Mouse (Mus musculus) embryonic stem cell, embryonic (primary cell): ENCODE data around the gene Tgm2.

Experiments used
- CTCF ChIA-PET, 4 experiments: fragments of 300-600 bp in 2 of 4; fragments of 350-600 bp in 2 of 4; sonication (Branson Sonifier 250); formaldehyde crosslinking; loops; one replicate each; lab custom pipeline; 2022; ENCODE audit warnings: inconsistent platforms in 2 of 4; lab: Charles Lee
- POLR2A ChIA-PET, 4 experiments: fragments of 300-600 bp in 2 of 4; fragments of 350-600 bp in 2 of 4; sonication (Branson Sonifier 250); formaldehyde crosslinking; loops; one replicate each; lab custom pipeline; 2022; ENCODE audit warnings: antibody characterized with exemption in 4 of 4, inconsistent platforms in 1 of 4; lab: Charles Lee

The Tgm2 gene

DNA sequence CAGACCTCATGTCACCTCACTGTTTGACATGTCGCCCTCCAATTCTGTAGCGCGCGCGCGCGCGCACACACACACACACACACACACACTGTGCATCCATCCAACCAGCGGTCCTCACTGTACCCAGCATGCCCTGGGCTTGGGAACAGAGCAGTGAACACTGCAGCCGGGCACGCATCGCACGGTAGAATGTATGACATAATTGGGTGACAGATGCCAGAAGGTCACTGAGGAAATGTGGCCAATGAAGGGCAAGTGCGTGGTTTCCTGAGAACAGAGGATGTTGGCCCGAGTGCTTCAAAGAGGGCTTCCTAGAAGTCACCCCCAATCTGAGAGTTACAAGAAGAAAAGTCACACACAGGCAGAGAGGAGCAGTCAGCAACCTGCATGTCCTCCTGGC lies 28.7 kb upstream of the Tgm2 start:
- ChIA-PET CTCF (no interaction called here), POLR2A (interaction anchor here in 2 of 4 experiments (0.8 to 1.3 kb wide), 3 partner anchors 13 to 21 kb away, joined by 3 to 5 read pairs (median 3); no protein-coding TSS in a partner anchor)

DNA sequence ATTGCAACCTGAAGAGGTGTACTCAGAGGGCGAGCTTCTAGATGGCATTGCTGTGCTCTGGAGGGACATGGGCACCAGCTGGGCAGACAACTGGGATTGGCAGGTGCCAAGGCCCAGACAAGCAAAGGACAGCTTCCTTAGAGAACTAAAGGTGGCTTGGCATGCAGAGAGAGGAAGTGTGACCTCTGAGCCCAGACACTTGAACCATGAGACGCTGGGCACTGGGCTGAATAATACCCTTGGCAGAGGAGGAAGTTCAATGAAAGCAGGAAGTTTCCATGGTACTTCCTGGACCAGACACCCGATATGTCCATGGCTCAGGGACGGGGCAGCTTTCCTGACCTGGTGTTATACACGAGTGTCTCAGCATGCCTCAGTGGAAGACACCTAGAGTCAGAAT lies 28.2 kb upstream of the Tgm2 start:
- ChIA-PET POLR2A (interaction anchor here in 3 of 4 experiments (0.8 to 1.3 kb wide), 4 partner anchors 13 to 21 kb away, joined by 3 to 5 read pairs (median 3); no protein-coding TSS in a partner anchor), CTCF (interaction anchor here in 1 of 4 experiments (1.0 kb wide), 1 partner anchor 21 kb away, joined by 3 read pairs; no protein-coding TSS in a partner anchor)

DNA sequence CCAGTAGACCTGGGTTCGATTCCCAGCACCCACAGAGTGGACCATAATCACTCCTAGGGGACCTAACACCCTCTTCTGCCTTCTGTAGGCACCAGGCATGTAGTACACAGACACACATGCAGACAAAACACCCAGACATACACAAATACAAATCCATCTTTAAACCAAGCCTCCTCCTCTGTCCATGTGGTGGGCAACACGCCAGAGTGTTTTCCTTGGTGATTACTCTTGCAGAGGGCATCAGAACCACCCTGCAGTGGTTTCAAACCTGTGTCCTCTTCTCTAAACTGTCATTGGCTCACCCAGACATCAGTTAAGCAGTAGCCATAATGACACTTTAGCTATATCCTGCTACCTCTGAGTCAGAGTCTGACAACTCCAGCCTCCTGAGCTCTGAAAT lies 24.2 kb upstream of the Tgm2 start:
- POLR2A ChIA-PET, result interaction anchor here in 2 of 4 experiments (0.7 to 3.4 kb wide), 3 partner anchors 16 to 132 kb away, joined by 3 to 30 read pairs (median 5); no protein-coding TSS in a partner anchor
- CTCF ChIA-PET, result interaction anchor here in 3 of 4 experiments (0.9 to 1.1 kb wide), 3 partner anchors 24 to 25 kb away, joined by 3 read pairs; no protein-coding TSS in a partner anchor

DNA sequence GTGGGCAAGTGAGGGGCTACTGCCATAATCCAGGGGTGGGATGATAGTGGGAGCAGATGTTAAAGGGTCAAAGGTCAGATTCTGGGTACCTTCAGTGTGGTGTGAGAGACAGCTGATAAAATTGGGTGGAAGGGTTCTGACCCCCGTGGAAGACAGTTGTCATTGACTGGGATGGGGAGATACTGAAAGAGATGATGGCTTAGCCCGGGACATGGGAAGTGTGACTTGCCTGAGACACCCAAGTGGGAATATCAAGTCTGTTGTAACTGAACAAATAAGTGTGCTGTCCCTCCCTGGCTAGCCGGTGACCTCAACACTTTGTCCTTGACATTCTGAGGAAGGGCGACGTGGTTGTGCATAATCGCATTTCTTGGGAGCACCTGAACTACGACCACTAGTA lies 23.5 kb upstream of the Tgm2 start:
- CTCF ChIA-PET, result interaction anchor here in 2 of 4 experiments (0.6 to 0.7 kb wide), 3 partner anchors 15 to 24 kb away, joined by 3 read pairs; no protein-coding TSS in a partner anchor
- POLR2A ChIA-PET, result interaction anchor here in 3 of 4 experiments (0.6 to 4.4 kb wide), 7 partner anchors 7 to 387 kb away, joined by 3 to 30 read pairs (median 3); no protein-coding TSS in a partner anchor

DNA sequence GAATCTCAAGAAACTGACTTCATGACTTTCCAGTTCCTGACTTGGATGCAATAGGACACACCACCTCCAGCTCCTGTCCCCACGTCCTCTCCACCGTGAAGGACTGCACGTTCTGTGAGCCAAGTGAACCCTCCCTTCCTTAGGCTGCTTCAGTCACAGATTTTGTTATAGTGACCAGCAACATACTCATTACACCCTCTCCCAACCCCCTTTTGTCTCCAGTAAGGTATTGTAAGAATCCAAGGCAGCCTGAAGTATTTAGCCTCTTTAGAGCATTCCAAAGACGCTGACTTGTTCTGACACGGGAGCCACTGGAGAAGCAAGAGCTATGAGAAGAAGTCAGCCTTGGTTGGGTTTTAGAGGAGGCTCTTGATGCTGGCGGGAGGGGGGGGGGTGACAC lies 23.1 kb upstream of the Tgm2 start:
- CTCF ChIA-PET, result interaction anchor here in 3 of 4 experiments (0.6 to 0.7 kb wide), 5 partner anchors 9 to 451 kb away, joined by 3 to 4 read pairs (median 3); no protein-coding TSS in a partner anchor
- POLR2A ChIA-PET, result interaction anchor here in 3 of 4 experiments (0.6 to 4.4 kb wide), 7 partner anchors 8 to 387 kb away, joined by 3 to 30 read pairs (median 5); no protein-coding TSS in a partner anchor

DNA sequence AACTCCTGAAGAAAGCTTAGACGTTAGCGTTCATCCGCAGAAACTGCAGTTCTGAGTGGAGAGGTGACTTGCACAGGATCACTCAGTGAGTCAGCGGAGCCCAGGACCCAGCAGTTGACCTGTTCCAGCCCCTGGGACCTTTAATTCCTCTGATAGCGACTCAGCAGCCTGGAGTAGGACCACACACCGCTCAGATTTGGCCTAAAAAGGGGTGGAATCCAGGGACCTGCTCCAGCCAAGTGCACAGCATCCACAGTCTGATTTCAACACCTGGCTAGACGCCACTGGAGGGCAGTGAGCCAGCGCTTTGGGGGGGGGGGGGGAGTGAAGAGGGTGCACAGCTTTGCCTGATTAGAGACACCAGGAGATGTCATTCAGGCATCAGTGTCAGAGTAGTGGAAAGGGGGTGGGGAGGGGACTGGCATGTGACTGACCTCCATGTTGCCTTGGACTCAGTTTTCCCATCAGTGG lies 22.5 kb upstream of the Tgm2 start:
- ChIA-PET POLR2A (interaction anchor here in 2 of 4 experiments (1.2 to 4.4 kb wide), 6 partner anchors 8 to 34 kb away, joined by 3 to 30 read pairs (median 6); no protein-coding TSS in a partner anchor), CTCF (interaction anchor here in 2 of 4 experiments (0.6 to 0.7 kb wide), 3 partner anchors 10 to 450 kb away, joined by 3 to 4 read pairs (median 3); no protein-coding TSS in a partner anchor)

DNA sequence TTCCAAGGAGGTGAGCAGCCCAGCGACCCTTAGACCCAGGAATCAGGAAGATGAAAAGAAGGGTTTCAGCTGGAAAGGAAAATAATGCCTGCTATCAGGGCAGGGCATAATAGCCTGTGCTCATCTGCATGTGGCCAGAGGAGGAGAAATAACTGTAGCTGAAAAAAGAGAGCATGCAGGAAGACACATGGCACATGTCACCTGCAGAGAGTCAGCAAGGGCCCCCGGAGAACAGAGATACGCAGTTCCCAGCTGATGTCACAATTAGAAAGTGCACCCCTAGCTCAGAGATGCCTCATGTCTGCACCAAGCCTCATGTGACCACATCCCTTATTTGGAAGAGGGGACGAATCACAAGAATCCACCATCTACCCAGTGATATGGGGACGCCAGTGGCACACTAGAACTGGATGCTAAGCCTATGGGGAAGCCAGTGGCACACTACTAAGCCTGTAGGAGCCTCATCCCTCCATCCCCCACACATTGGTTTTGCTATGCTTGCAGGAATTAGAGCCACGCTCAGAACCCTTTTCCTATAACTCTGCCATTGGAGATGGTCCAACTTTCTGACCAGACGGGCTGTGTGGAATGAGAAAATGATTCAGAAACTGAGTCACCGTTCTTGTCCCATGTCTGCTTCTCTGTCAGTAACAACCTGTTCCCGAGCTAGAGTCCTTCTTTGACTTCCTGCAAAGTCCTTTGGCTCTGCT lies 21.4 kb upstream of the Tgm2 start:
- ChIA-PET CTCF (interaction anchor here in 3 of 4 experiments (0.6 to 1.2 kb wide), 3 partner anchors 13 to 27 kb away, joined by 3 to 6 read pairs (median 3); no protein-coding TSS in a partner anchor), POLR2A (interaction anchor here in 3 of 4 experiments (0.7 to 4.4 kb wide), 10 partner anchors 10 to 1537 kb away, joined by 3 to 16 read pairs (median 4); no protein-coding TSS in a partner anchor)

DNA sequence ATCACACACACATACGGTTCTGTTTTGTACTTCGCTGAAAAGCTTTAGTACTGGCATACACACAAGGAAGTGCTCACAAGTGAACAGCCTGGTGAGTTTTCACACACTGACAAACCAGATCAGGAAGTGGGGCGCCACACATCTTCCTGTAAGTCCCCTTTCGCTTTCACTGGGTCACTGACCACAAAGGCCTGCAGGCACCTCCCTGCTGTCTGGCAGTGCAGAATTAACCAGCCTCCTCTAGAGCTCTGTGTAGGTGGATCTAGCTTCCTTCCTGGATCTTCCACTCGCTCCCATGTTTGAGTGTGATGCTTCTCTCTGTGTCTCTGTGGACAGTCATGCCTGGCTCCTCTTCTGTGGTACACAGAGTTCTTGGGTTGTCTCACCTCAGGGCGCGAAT lies 20.4 kb upstream of the Tgm2 start:
- ChIA-PET CTCF (interaction anchor here (0.6 to 1.2 kb wide), 5 partner anchors 16 to 107 kb away, joined by 3 to 7 read pairs (median 5); no protein-coding TSS in a partner anchor), POLR2A (interaction anchor here in 2 of 4 experiments (0.9 to 4.4 kb wide), 7 partner anchors 10 to 19 kb away, joined by 3 to 16 read pairs (median 4); no protein-coding TSS in a partner anchor)

DNA sequence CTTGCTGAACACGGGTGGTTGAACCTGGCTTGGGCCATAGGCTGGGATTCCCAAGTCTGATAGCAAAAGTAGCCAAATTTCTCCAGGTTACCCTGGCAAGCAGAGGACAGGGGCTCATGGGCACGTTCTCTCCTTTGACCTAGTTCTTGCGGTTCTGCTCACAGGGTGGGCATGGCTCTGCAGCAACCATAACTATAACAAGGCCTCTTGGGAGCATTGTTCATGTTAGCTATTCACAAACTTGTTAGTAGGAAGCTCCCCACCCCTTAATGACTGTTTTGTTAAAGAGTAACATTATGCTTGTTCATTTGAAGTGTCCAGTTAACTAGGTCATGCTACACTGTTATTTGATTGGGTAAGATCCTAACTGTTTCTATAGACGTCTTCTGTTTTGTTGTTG lies 19.5 kb upstream of the Tgm2 start:
- POLR2A ChIA-PET, result interaction anchor here in 3 of 4 experiments (0.6 to 4.4 kb wide), 7 partner anchors 11 to 498 kb away, joined by 3 to 16 read pairs (median 6); no protein-coding TSS in a partner anchor
- CTCF ChIA-PET, result interaction anchor here in 1 of 4 experiments (1.5 kb wide), 1 partner anchor 29 kb away, joined by 4 read pairs; no protein-coding TSS in a partner anchor

DNA sequence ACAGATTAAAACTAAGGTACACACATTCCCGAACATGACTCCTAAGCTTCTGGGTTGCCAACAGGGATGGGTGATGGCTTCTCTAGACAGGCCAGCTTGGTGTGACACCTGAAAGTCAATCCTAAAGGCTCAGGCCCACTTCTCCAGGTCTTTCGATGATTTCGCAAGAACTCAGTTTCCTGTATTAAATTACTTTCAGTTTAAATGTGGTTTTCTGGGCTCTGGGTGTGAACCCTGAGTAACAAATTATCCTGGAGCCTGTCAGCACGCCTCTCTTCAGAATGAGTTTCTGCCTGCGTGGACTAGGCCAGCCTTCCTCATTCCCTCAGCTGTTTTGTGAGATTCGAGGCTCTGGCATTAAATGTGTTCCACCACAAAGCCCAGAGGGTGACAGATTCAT lies 16.8 kb upstream of the Tgm2 start:
- ChIA-PET CTCF (interaction anchor here in 1 of 4 experiments (0.6 kb wide), 1 partner anchor 48 kb away, joined by 3 read pairs; no protein-coding TSS in a partner anchor), POLR2A (interaction anchor here (0.6 to 3.4 kb wide), 8 partner anchors 9 to 1646 kb away, joined by 3 to 22 read pairs (median 4); no protein-coding TSS in a partner anchor)

DNA sequence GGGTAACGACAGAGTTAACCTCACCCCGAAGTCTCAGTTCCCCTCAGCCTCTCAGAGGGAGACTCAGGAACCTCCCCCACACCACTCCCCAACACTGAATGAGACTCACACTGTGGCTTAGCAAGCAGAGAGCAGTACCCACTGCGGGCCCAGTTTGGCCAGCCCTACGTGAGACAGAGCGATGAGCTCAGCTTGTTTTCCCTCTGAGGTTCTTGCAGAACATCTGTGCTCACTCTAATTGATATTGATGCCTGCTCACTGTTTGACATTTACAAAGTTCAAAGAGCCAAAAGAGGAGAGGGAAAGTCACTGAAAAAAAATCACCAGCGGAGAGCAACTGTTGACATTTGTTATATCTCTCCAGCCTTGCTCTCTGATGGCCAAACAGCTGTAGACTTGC lies 15.5 kb upstream of the Tgm2 start:
- POLR2A ChIA-PET, result interaction anchor here in 3 of 4 experiments (0.7 to 3.4 kb wide), 5 partner anchors 8 to 15 kb away, joined by 3 to 22 read pairs (median 3); no protein-coding TSS in a partner anchor
- CTCF ChIA-PET, result interaction anchor here in 1 of 4 experiments (1.2 kb wide), 1 partner anchor 9 kb away, joined by 6 read pairs; no protein-coding TSS in a partner anchor

DNA sequence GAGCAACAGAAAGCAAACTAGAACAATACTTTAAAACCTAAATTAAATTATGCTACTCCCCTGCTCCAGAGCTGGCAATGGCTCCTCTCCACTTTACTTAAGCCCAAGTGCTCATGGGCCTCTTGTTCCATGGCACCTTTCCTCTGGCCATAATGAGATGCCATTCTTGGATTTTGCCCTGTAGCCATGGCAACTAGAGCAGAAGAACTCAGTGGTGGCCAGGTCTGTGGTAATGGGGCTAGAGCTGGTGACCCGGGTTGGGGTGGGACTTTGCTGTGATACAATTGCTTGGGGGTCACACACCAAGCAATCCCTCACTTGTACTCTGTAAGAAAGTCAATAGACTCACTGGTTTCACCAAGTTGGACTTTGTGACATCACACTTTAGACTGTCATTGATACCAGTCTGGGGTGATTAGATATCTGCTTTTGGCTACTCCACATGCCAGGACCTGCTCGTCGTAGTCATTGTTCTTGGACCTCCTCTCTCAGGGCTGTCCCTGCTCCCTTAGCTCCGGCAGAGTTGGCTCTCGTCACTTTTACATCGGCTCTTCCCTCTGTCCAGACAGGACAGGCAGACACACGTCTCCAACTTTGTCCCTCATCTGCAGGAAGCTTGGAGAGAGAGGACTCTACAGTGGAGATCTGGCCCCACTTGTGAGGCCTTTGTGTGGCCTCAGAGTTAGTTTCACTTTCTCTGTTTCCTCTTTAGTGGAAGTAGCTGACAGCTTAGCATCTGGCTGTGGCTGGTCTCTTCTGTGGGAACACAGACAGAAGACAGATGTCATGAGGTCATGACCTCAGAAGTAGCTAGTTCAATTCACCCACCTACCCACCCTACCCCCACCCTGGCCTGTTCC lies 13.4 kb upstream of the Tgm2 start:
- ChIA-PET POLR2A (interaction anchor here in 3 of 4 experiments (1.0 to 1.8 kb wide), 8 partner anchors 7 to 36 kb away, joined by 3 to 6 read pairs (median 4); no protein-coding TSS in a partner anchor), CTCF (interaction anchor here in 3 of 4 experiments (0.5 to 2.3 kb wide), 4 partner anchors 21 to 195 kb away, joined by 3 to 8 read pairs (median 5); no protein-coding TSS in a partner anchor)

DNA sequence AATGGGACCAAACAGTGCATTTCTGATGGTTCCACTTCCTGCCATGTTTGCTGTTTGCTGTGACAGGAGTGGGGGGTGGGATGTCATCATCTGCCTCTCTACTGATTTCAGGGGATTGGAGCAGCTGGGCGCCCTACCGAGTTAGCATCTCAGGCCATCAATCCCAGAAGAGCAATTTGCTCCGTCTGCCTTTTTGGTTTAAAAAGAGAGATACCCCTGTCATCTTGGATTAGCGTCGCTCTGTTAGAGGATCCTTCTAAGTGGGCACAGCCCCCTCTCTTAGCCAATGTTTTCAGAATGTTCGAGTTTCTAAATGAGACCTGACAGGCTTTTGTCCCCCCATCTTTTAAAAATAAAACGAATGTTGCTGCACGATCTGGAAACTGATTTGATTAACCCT lies 11.4 kb upstream of the Tgm2 start:
- POLR2A ChIA-PET, result interaction anchor here in 2 of 4 experiments (0.5 to 7.1 kb wide), 2 partner anchors 19 to 22 kb away, joined by 4 to 204 read pairs; no protein-coding TSS in a partner anchor
- CTCF ChIA-PET, result no interaction called here

DNA sequence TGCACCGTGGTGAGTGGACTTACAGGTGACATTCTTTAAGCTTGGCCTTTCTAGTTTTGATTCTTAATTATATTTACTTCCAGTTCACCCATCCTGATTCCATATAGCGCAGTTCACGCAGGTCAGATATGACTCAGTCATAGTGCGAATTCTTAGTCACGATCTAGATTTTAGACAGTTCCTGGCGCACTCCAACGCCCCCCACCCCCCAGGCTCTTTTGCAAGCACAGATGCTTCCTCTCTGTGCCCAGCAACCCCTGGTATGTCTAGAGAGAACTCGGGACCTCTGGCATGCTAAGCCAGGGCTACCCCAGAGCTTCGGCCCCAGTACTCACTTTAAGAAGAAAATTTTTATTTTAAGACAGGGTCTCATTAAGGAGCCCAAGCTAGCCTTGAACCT lies 10.3 kb upstream of the Tgm2 start:
- CTCF ChIA-PET, result interaction anchor here in 1 of 4 experiments (0.5 kb wide), 1 partner anchor 22 kb away, joined by 3 read pairs; no protein-coding TSS in a partner anchor
- POLR2A ChIA-PET, result interaction anchor here in 2 of 4 experiments (0.7 to 7.1 kb wide), 8 partner anchors 23 to 560 kb away, joined by 3 to 204 read pairs (median 3); no protein-coding TSS in a partner anchor

DNA sequence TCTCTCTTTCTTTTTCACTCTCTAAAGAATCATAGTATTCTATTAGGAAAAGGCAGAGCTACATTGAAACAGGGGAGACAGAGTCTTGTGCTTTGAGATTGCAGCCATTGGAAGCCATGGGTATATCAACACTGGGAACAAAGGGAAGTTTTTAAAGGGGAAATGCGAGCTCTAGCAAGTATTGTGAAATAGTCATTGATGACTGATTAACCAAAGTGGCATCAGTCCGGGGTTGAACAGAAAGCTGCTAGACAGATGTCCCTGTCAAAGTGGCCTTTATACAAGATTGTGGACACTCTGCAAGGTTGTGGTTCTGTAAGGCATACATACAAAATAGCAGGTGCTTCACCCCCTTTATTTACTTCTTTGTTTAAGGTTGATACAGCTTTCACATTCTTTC lies 9.4 kb upstream of the Tgm2 start:
- CTCF ChIA-PET, result interaction anchor here (0.6 to 5.5 kb wide), 11 partner anchors 9 to 1825 kb away, joined by 3 to 78 read pairs (median 3); partner anchors contain the start of gene Tgm2 (in 2 of the 4)

DNA sequence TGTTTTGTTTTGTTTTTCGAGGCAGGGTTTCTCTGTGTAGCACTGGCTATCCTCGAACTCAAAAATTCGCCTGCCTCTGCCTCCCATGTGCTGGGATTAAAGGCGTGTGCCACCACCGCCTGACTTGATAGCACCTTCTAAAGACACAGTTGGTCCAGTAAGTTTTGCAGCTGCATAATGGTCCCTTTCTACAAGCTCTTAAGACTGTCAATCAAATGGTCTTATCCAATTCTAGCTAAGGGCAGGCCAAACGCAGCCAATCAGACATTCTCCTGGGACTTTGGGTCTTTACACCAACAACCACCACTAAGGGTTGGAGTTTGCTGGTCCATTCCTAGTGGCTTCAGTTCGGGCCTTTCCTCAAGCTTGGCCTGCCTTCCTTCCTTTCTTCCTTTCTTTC lies 8.9 kb upstream of the Tgm2 start:
- CTCF ChIA-PET, result interaction anchor here in 3 of 4 experiments (0.6 to 5.5 kb wide), 13 partner anchors 9 to 498 kb away, joined by 3 to 78 read pairs (median 3); partner anchors contain the start of gene Tgm2 (in 2 of the 3)
- POLR2A ChIA-PET, result interaction anchor here in 3 of 4 experiments (0.5 to 7.1 kb wide), 48 partner anchors 8 to 900 kb away, joined by 3 to 204 read pairs (median 4); partner anchors contain the start of genes Ralgapb (in 1 of the 3), Rprd1b (in 1 of the 3), Snhg11 (in 1 of the 3) and Tti1 (in 1 of the 3)

More for the DNA sequence above, 9.4 kb upstream of the Tgm2 start:
- POLR2A ChIA-PET, result interaction anchor here in 3 of 4 experiments (0.6 to 7.1 kb wide), 26 partner anchors 10 to 560 kb away, joined by 3 to 204 read pairs (median 5); partner anchors contain the start of gene Ralgapb (in 1 of the 3)
